Mouse (Mus musculus) limb, embryonic 10.5 days (tissue): ENCODE results near the gene S100a2. TPM values are rescaled to one million over a fixed set of nuclear protein-coding genes. Genes with fewer than 3 reads are reported as not detected.

Source experiments
- DNase-seq: peaks from one replicate; pipeline ENCODE4 v3.0.0-alpha.2; 2017; ENCODE audit warnings: low spot score
- H3K27ac ChIP-seq: fragments of 300-500 bp; sonication (generic); 2 replicates; pipeline ENCODE4 v1.5.1; 2016; ENCODE audit warnings: mild to moderate bottlenecking
- H3K27me3 ChIP-seq: fragments of 300-500 bp; sonication (generic); 2 replicates; pipeline ENCODE4 v1.6.1; 2016; ENCODE audit warnings: low read depth, mild to moderate bottlenecking; ENCODE audit not compliant: poor library complexity, severe bottlenecking
- H3K36me3 ChIP-seq: fragments of 300-500 bp; sonication (generic); 2 replicates; pipeline ENCODE4 v1.6.1; 2016; ENCODE audit warnings: mild to moderate bottlenecking, moderate library complexity
- H3K4me1 ChIP-seq: fragments of 300-500 bp; sonication (generic); 2 replicates; pipeline ENCODE4 v1.6.1; 2016
- H3K4me3 ChIP-seq: fragments of 300-500 bp; sonication (generic); 2 replicates; pipeline ENCODE4 v1.5.1; 2016; ENCODE audit warnings: mild to moderate bottlenecking, moderate library complexity
- H3K9me3 ChIP-seq: fragments of 300-500 bp; sonication (generic); replicated peaks from 2 replicates; pipeline ENCODE4 v1.6.1; 2016; ENCODE audit warnings: mild to moderate bottlenecking
- WGBS: fragments of 180-500 bp; shearing (Covaris S2); methylation state at CpG from one replicate; pipeline ENCODE4 v1.1.7; 2016; 5-methylcytosine and 5-hydroxymethylcytosine counted together
- polyA plus RNA-seq: library from polyadenylated mRNA; unstranded; fragments of >200 nt; fragmentation: Nextera tagmentation; extraction: Ambion mirVana; gene quantifications from 2 replicates; pipeline ENCODE4 v1.2.1, GENCODE M21; 2016

Gene S100a2
- polyA plus RNA-seq, 1 experiment from 2014 or later = not detected

DNA sequence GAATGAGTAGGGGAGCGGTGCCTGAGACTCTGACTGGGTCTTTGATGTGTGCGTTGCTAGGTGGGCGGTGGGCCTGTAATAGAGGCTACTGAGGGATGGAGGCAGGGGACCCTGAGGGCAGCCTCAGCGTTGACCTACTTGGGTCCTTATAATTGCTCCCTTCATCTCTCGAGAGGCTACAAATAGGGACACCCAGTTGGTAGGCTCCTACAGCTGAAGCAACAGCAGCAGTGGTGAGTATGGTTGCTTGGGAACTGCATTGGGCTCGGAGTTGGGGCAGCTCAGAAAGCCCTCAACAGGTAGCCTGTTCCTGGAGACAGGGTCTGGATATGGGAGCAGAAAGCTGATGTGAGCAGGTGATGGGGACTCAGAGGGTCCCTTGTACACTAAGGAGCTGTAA lies 10.0 kb downstream of the S100a2 start:
- Histone ChIP-seq H3K27me3 (no peaks in the 10 kb centered on the region), H3K9me3 (no peaks in the 10 kb centered on the region), H3K36me3 (no peaks in the 10 kb centered on the region), H3K4me3 (no peak overlapping the region), H3K27ac (no peak overlapping the region), H3K4me1 (peaks cover 24% of the 10 kb centered on the region)
- WGBS = 68% methylated on average over 6 of the region's 6 CpGs
- no peak for DNase-seq

DNA sequence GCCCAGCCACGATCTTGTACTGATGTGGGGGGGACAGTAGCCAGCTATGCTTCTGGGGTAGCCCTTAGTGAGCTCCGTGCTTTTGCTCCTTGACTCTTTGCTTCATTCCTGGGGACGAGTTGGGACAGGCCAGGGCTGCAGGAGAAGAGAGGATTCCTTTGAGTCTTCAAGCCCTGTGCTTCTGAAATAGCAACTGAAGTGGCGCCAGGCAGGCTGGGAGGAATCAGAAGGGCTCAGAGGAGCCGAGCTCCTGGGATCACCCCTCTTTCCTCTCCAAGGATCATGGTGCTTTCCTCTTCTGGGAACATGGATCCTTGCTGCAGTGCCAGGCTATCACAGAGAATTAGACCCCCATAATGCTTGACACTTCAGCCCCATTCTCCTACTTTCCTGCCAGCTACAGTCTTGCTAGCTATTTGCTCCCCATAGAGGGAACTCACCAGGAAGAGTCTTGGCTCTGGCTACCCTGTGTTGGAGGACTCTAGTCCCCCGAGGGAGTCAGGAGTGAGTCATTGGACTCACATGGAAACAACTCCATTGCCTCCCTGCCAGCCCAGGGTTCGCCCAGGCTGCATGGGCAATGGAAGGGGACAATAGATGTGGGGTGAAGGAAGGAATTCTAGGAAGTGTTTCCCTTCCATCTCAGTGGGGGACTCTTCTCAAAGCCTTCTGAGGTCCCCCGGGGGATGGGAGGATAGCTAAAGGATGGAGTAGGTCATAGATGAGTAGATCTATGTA lies 10.6 kb downstream of the S100a2 start:
- Histone ChIP-seq H3K27ac (peak overlapping the region; percentile 32), H3K4me1 (peaks cover 29% of the 10 kb centered on the region), H3K9me3 (no peaks in the 10 kb centered on the region), H3K27me3 (no peaks in the 10 kb centered on the region), H3K4me3 (no peak overlapping the region), H3K36me3 (no peaks in the 10 kb centered on the region)
- WGBS = 77% methylated on average over 8 of the region's 8 CpGs
- no peak for DNase-seq

DNA sequence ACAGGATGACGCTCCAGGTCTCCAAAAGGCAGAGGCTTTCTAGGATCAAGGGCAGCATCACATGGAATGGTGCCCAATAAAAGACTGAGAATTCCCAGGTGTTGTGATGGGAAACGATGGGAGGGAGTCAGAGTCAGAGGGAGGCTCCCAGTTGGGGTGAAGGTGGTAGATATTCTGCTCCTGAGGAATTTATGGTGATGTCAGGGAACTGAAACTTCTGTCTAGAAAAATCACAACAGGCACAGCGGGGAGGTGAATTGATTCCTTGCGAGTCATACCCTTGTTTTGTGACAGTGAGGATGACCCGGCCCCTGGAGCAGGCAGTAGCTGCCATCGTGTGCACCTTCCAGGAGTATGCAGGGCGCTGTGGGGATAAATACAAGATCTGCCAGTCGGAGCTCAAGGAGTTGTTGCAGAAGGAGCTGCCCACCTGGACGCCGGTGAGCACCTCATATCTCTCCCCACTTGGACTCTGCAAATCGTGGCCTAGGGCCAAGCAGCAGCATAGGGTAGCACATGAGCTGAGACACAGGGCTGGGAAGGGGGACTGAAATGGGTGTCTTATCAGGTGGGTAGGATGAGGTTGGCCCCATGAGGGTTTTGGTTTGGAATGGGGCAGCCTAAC lies 11.6 kb downstream of the S100a2 start, which contains the start of gene Gm42674:
Gm42674 (plus strand) TSS at position 419 of the 625 bp plus-strand sequence.
- Histone ChIP-seq H3K9me3 (no peaks in the 10 kb centered on the region), H3K36me3 (no peaks in the 10 kb centered on the region), H3K4me3 (no peak within 1 kb of the TSS), H3K4me1 (peaks cover 39% of the 10 kb centered on the region), H3K27ac (no peak within 1 kb of the TSS; the same call in 1 of the 2 replicates), H3K27me3 (no peaks in the 10 kb centered on the region)
- WGBS = 89% methylated on average over 11 of the region's 11 CpGs
- DNase-seq = no peak

DNA sequence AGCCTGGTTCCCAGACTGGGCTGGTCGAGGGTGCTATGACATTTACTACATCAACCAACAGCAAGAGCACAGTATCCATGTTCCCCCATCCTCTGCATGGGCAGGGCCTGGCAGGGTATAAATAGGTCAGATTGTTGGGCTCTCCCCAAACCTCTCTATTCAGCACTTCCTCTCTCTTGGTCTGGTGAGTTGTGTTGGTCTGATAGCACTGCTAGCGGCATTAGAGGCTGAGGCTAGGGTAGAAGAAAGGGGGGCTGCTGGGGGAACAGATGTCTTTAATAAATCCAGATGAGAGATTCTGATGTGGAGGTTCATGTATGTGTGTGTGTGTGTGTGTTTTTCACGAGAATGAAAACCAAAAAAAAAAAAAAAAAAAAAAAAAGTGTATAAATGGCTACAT lies 13.6 kb downstream of the S100a2 start, which contains the start of gene S100a4:
S100a4 (plus strand) TSS at position 149 of the 400 bp plus-strand sequence.
- Histone ChIP-seq H3K27me3 (no peaks in the 10 kb centered on the region), H3K27ac (peak within 1 kb of the TSS; percentile 62), H3K4me3 (no peak within 1 kb of the TSS), H3K36me3 (no peaks in the 10 kb centered on the region), H3K9me3 (no peaks in the 10 kb centered on the region), H3K4me1 (peaks cover 39% of the 10 kb centered on the region)
- no peak for DNase-seq
- WGBS = 48% methylated on average over 3 of the region's 3 CpGs

DNA sequence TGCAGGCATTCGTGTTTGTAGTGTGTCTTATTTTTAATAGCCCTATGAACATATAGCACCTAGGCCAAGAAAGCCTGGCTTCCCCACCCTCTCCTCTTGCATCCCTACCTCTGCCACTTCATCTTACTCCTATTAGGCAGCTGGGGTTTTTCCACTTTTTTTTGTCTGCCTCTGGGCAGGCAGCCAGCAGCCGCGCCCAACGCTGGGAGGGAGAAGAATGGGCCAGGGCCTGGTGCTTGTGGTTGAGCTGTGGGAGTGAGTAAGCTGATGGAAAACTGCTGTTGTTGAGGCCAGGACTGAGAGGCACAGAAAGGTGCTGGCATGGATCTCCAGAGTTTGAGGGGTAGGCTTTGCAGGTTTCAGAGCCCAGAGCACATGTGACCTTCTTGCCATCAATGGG lies 14.4 kb downstream of the S100a2 start:
- H3K4me1 ChIP-seq = peaks cover 39% of the 10 kb centered on the region
- H3K36me3 ChIP-seq = no peaks in the 10 kb centered on the region
- H3K27me3 ChIP-seq = no peaks in the 10 kb centered on the region
- no peaks in the 10 kb centered on the region for H3K9me3 ChIP-seq
- DNase-seq = no peak
- peak overlapping the region; percentile 62; the same call in 1 of the 2 replicates for H3K27ac ChIP-seq
- WGBS = 82% methylated on average over 4 of the region's 4 CpGs
- no peak overlapping the region for H3K4me3 ChIP-seq

DNA sequence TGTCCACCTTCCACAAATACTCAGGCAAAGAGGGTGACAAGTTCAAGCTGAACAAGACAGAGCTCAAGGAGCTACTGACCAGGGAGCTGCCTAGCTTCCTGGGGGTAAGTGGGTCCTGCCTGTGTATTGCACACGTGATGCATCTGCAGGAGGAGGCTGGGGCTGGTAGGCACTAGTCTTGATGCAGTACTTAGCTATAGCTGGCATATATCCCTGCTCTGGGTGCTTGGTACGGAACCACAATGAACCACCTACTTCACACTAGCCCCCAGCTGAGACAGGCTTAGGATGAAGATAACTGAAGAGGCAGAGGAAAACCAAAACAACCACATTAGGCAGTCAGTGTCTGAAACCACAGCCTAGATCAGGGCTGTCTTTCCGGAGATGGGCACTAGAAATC lies 15.0 kb downstream of the S100a2 start:
- WGBS = 87% methylated on average over 3 of the region's 3 CpGs
- H3K27me3 ChIP-seq = no peaks in the 10 kb centered on the region
- H3K4me3 ChIP-seq = no peak overlapping the region

DNA sequence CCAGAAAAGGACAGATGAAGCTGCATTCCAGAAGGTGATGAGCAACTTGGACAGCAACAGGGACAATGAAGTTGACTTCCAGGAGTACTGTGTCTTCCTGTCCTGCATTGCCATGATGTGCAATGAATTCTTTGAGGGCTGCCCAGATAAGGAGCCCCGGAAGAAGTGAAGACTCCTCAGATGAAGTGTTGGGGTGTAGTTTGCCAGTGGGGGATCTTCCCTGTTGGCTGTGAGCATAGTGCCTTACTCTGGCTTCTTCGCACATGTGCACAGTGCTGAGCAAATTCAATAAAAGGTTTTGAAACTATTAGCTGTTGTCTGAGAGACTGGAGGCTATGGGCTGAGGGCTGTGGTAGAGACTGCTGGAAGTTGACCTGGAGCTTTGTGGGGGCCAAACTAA lies 15.7 kb downstream of the S100a2 start:
- H3K4me3 ChIP-seq = no peak overlapping the region
- WGBS = 81% methylated on average over 2 of the region's 2 CpGs
- no peaks in the 10 kb centered on the region for H3K9me3 ChIP-seq
- peaks cover 39% of the 10 kb centered on the region for H3K4me1 ChIP-seq
- no peaks in the 10 kb centered on the region for H3K36me3 ChIP-seq
- H3K27me3 ChIP-seq = no peaks in the 10 kb centered on the region
- no peak for DNase-seq
- peak overlapping the region; percentile 63 for H3K27ac ChIP-seq

More for the DNA sequence above, 15.0 kb downstream of the S100a2 start:
- peak overlapping the region; percentile 62; the same call in 1 of the 2 replicates for H3K27ac ChIP-seq
- no peaks in the 10 kb centered on the region for H3K36me3 ChIP-seq
- no peaks in the 10 kb centered on the region for H3K9me3 ChIP-seq
- H3K4me1 ChIP-seq = peaks cover 35% of the 10 kb centered on the region
- DNase-seq = no peak

DNA sequence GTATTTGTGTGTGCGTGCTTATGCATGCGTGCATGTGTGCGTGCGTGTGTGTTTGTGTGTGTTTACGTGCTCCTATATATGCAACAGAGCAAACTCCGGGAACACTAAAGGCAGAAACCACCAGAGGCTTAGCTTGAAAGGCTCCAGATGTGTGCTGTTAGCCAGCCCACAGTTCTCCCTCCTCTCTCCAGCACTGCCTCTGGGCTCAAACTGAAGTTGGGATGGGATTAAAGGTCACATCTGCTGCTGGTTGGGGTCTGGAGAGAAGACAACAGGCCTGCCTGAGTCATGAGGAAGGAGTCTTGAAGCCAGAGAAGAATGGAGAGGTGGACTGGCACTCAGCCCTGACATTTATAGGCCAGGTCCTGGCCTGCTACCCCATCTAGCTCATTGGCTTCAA lies 16.1 kb downstream of the S100a2 start:
- H3K9me3 ChIP-seq = no peaks in the 10 kb centered on the region
- H3K4me1 ChIP-seq = peaks cover 43% of the 10 kb centered on the region
- no peaks in the 10 kb centered on the region for H3K27me3 ChIP-seq
- H3K4me3 ChIP-seq = no peak overlapping the region
- H3K36me3 ChIP-seq = no peaks in the 10 kb centered on the region
- WGBS = 67% methylated on average over 6 of the region's 6 CpGs
- DNase-seq = peak; percentile 59
- H3K27ac ChIP-seq = peak overlapping the region; percentile 63

DNA sequence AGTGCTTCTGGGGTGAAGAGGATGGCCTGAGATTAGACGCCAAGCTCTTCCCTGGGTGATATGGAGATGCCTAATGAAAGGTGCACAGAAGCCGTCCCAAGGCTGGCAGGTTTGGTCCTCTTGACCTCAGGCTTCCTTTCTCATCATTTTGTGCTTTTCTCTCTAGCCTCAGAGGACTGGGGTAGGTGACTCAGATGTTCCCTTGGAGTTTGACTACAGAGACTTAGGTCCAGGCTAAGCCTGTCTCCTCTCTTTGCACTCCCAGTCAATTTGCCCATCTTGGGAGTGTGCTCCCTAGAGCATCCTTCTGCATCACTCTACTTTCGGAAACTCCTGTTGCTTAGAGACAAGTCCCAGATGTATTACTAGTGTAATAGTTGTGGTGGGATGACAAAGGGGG lies 17.3 kb downstream of the S100a2 start:
- DNase-seq = no peak
- H3K27me3 ChIP-seq = no peaks in the 10 kb centered on the region
- H3K27ac ChIP-seq = no peak overlapping the region
- no peaks in the 10 kb centered on the region for H3K9me3 ChIP-seq
- H3K4me3 ChIP-seq = no peak overlapping the region
- no peaks in the 10 kb centered on the region for H3K36me3 ChIP-seq
- peaks cover 43% of the 10 kb centered on the region for H3K4me1 ChIP-seq
- WGBS = 88% methylated on average over 3 of the region's 3 CpGs

DNA sequence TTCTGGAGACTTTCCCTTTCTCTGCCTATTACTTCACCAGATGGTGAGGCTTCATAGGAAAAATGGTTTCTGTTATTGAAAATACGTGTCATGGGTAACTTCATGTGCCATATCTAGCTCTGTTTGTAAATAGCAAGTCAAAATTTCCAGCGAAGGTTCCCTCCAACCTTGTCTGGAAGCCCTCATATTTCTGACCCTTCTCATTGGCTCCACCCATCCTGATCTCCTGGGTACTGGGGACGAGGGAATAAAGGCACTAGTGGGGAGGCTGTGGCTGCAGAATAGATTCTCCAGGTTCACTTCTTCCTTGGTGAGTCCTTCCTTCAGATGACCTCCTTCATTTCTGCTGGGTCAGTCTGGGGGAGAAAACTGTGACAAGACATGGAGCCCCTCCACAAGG lies 18.2 kb downstream of the S100a2 start, which contains the start of gene S100a5:
S100a5 (plus strand) TSS at position 301 of the 400 bp plus-strand sequence.
- H3K36me3 ChIP-seq = no peaks in the 10 kb centered on the region
- no peak for DNase-seq
- WGBS = 75% methylated on average over 3 of the region's 3 CpGs
- no peak within 1 kb of the TSS for H3K27ac ChIP-seq
- no peak within 1 kb of the TSS for H3K4me3 ChIP-seq
- no peaks in the 10 kb centered on the region for H3K9me3 ChIP-seq
- peaks cover 49% of the 10 kb centered on the region for H3K4me1 ChIP-seq
- H3K27me3 ChIP-seq = peaks cover 2% of the 10 kb centered on the region

DNA sequence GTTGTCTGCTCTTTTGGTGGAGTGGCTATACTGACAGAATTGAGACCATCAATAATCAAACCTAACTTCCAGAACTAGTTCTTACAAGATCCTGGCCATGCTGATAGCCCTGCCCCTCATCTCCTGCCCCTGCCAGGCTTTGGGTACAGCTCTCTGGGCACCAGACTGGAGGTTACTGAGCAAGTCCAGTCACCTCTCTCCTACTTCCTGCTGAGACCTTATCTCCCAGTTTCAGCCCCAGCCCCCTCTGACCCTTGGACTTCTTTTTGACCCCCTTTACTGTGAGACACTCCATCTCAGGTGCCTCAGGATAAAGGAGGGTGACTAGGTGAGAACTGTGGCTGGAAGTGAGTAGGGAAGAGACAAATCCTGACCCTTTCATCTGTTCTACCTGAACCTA lies 19.1 kb downstream of the S100a2 start:
- Histone ChIP-seq H3K27ac (no peak overlapping the region), H3K27me3 (peaks cover 10% of the 10 kb centered on the region), H3K4me3 (no peak overlapping the region), H3K4me1 (peaks cover 45% of the 10 kb centered on the region), H3K9me3 (no peaks in the 10 kb centered on the region), H3K36me3 (no peaks in the 10 kb centered on the region)
- no peak for DNase-seq

DNA sequence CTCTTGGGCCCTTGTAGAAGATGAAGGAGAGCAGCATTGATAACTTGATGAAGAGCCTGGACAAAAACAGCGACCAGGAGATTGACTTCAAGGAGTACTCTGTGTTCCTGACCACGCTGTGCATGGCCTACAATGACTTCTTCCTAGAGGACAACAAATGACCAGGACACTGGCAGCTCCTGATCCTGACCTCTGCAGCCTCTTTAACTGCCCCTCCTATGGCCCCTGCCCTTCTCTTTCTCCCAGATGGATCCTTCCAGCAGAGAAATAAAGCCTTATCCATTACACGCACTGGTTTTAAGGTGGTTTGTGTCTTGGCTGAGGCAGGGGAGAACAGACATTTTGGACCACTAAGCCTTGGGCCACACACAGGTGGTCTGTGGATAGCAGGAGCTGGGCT lies 21.4 kb downstream of the S100a2 start:
- H3K4me3 ChIP-seq = no peak overlapping the region
- 84% methylated on average over 3 of the region's 3 CpGs for WGBS
- H3K4me1 ChIP-seq = peaks cover 22% of the 10 kb centered on the region

DNA sequence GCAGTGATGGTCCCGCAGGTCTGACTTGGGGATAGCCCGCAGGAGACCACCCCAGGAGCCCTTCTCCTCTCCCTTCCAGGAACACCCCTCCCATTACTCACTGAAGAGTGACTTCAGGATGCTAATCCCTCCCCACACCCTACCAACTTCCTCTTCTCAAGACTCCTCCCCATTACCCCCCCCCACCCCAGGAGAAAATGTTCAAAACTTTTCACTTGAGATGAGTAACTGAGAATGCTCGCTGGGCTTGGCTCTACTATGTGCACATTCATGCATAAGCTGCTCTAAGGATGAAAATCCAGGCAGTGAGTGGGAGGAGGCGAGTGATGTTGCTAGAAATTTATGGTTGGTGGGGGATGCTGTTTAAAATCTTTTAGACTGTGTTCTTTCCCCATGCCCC lies 22.0 kb downstream of the S100a2 start:
- no peaks in the 10 kb centered on the region for H3K36me3 ChIP-seq
- no peaks in the 10 kb centered on the region for H3K9me3 ChIP-seq
- WGBS = 69% methylated on average over 4 of the region's 4 CpGs
- H3K27me3 ChIP-seq = peaks cover 10% of the 10 kb centered on the region
- H3K4me3 ChIP-seq = no peak overlapping the region
- H3K27ac ChIP-seq = no peak overlapping the region
- no peak for DNase-seq
- peaks cover 20% of the 10 kb centered on the region for H3K4me1 ChIP-seq

More for the DNA sequence above, 21.4 kb downstream of the S100a2 start:
- no peak for DNase-seq
- H3K27me3 ChIP-seq = peaks cover 10% of the 10 kb centered on the region
- no peaks in the 10 kb centered on the region for H3K9me3 ChIP-seq
- no peaks in the 10 kb centered on the region for H3K36me3 ChIP-seq
- H3K27ac ChIP-seq = no peak overlapping the region
